Mouse (Mus musculus): Measurements from ENCODE around the gene Mitf.

The Mitf gene

DNA sequence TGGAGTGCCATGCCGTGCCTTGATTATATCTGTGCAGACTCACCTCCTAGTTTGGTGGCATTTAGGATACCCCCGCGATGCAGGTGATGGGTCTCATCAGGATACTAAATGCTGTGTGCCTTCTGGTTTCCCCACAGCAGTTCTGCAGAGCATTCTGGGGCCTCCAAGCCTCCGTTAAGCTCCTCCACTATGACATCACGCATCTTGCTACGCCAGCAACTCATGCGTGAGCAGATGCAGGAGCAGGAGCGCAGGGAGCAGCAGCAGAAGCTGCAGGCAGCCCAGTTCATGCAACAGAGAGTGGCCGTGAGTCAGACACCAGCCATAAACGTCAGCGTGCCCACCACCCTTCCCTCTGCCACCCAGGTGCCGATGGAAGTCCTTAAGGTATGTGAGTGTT, 134.1 kb downstream of the Mitf start:
- in situ Hi-C loops (cut with MboI, MseI): no loop called here

DNA sequence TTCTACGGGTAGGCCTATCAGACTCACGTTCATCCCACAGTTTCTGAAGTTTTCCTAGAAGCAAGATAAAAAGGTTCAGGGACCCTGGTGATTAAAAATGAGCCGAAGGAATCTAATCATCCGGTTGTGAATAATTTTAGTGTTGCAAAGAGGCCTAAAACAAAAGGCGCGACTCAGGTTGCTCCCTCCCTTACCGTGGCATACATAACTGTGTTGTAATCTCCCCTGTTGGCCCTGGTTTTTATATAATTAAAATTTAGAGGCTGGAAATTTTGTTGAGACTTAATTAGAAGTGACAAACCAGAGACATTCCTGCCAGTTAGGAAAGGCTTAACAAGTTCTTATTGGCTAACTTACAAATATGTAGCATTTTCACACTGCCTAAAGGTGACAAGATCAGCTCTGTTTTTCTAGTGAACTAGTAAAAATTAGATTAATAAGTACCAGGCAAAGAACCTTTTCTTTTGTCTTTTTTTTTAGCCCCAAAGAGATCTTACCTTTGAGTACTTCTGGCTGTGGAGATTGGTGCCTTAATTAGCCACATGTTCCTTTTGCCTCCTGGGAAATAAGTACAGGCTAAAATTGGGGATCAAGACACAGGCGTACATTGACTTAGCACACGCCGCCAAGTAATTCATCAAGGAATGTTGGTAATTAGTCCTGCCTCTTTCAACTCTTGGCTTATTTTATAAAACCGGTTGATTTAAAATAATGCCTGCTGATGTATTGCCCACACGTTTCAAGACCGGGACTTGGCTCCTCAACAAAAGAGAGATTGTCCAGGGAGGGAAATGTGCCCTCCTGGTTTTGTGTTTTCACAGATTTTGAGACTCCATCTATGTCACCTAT, 143.4 kb downstream of the Mitf start:
- in situ Hi-C loops (cut with MboI, MseI): no loop called here

DNA sequence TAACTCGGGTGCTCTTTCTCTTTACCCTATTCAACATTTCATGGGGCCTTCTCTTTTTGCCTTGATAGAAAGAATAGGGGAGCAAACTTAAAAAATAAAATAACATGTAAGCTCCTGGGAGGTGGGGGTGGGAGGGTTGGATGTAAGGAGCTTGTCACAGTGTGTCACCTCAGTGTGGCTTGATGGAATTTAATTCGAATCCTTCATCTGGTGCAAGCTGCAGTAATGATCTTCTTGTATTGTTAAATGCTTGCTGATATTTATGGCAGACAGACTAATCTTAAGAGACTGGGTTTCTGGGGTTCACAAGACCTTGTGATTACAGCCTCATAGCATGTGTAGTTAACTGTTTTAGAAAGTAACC, 144.0 kb downstream of the Mitf start:
- in situ Hi-C loops (cut with MboI, MseI): no loop called here

DNA sequence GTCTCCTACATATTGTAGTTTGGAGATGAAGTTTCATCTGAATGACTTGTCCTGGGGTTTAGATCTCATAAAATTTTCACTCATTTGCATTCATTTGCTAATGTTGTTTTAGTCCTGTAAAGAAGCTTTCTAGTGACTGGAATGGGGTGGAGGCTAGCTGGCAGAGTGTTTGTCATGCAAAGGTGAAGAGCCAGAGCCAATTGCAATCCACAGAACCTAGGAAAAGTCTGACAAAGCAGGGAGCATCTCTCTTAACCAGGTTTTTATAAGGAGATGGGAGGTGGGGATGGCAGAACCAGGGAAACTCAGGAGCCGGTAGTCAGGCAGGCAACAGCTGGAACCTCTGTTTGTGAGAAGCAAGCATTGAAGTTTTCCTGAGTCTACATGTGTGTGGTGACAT, 144.9 kb downstream of the Mitf start:
- in situ Hi-C loops (cut with MboI, MseI): no loop called here

DNA sequence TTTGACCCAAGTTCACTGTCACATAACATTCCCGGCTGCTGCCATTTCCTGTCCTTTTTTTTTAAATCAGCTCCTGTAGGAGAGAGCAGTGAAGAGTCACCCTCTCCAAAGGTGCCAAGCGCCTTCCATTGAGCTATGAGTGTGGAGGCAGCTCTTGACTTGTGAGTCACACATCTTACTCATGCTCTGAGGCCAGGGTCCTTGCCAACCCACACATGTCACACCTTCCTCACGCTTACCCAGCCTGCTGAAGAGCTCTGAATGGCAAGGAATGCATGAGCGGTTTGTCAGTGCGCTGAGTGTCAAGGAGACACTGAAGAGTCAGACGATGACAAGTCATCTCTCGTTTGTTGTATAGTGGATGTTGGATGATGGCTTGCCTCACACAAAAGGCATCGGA, 146.0 kb downstream of the Mitf start:
- in situ Hi-C loops (cut with MboI, MseI): no loop called here

DNA sequence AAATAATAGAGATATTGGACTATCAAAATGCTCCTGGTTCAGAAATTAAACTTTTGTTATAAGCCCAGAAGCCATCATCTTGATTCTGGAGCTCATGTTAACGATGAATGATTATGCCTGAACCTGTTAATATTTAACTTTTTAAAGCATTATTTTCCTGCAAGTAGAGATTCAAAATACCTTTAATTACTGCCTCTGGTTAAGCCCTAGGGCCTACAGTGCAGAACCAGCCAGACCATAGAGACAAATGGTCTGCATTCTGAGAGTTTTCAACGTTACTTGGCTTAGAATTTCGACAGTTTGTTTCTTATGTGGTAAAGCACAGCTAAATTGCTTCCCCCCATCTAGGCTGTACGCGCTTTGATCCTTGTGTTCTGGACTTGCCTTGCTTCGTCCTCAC, 149.3 kb downstream of the Mitf start:
- in situ Hi-C loops (cut with MboI, MseI): no loop called here

DNA sequence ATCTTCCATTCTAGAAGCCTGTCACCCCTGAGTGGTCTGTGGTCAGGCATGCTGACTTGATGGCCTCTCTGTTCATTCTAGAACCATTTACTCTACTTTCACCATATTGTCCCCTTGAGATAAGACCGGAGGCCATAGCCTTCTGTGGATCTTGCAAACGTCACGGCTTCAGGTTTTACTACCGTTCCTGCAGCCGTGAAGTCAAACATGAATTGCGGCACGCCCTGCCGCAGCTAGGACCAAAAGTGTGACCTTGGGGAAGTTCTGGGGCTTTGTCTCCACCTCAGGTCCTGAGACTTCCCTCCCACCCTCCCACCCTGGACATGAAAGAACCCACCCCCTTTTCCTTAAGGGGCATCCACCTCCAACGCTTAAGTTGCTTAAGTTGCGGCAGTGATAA, 149.8 kb downstream of the Mitf start:
- in situ Hi-C loops (cut with MboI, MseI): no loop called here

DNA sequence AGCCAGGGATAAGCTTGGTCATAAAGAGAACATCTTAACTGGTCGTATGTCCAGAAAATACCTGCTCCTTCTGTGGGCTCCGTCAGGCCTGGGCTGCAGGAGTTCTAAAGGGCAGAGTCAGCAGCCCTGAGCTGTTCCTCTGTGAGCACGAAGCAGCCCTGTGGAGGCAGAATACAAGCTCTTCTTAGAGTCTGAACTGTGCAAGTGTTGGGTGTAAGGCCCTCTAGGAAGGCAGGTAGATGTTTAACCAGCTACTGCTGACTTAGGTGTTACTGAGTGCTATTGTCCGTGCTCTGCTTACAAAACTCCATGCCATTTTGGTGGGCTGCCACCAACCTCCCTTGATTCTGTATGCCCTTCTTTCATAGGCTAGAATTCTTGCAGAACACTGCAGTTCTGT, 151.4 kb downstream of the Mitf start:
- in situ Hi-C loops (cut with MboI, MseI): no loop called here

DNA sequence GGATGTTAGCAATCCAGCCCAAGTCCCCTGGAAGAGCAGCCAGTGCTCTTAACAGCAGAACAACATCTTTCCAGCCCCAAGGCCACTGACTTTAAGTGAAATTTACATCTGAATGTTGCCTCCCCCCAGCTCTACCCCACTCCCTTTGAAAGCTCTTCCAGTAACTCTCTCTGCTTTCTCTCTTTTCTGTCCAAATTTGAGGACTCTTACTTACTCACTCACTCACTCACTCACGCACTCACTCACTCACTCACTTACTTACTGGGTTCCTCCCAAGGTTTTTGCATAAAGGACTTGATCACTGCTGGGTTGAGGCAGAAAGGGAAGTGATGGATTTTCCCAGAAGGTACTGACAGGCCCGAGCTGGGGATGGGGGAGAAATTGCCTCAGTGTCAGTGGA, 154.9 kb downstream of the Mitf start:
- in situ Hi-C loops (cut with MboI, MseI): no loop called here

DNA sequence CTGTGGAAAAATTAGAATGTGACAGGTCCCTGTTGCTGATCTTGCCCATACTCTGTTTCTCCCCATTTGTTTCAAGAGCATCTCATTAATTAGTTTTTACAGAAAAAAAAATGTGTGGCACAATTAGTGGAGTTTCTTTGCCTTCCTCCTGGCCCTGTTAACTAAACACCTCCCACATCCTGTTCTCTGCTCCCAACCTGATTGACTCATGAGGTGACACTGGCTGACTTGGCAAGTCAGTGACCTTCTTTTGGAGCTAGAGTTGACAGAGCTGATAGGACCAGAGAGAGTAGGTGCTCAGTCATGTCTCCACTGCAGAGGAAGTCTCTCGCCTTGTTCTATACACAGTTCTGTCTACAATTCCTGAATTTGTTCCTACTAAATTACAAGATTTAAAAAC, 155.5 kb downstream of the Mitf start:
- in situ Hi-C loops (cut with MboI, MseI): no loop called here

DNA sequence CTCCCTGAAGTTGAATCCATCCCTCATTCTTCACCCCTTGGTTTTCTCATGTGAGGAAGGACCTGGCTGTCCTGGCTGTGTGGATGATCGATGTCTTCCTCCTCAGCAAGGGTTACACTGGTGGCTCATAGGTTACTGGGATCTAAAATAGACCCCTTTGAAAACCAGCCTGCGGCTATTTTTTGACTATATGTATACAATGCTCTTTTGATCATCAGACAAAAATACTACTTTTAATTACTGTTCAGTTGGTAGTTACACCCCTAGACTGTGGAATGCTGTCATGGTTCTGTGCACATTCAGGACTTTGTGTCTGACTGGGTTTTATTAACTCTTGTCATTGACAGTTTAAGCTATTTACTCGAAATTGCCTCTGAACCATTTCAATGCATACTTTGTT, 157.9 kb downstream of the Mitf start:
- in situ Hi-C loops (cut with MboI, MseI): no loop called here

DNA sequence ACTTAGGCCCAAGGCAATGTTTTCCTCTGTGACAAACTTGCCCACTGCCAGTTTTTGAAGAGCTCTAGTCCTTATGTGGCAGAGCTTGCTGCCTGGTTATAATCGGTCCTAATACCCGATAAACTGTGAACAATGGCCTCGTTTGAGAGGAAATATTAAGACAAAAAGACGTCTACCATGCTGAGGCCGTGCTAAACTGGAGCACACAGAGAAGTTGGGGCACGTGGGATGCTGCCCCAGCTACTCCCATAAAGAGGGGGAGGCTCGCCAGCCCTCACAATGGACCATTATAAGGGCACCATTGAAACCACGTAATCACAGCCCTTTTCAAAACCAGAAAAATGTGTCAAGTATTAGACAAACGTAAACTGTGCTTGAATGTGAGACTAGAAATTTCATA, 174.8 kb downstream of the Mitf start:
- in situ Hi-C loops (cut with MboI, MseI): no loop called here

DNA sequence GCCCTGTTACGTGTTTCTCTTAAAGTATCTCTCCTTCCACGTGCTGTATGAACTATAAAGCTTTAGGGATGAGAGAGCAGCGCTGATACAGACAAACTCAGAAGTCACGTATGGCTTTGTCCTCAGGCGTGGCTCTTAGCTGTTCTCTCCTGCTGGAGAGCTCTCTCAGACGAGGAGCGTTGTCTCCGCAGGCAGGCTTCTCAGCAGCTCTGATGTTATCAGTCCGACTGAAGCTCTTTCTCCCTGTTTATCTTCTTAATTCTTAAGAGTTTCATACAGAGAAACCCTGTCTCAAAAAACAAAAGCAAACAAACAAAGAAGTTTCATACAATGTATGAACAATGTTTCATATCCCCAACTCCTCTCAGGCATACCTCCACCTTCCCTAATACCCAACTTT, 178.8 kb downstream of the Mitf start:
- in situ Hi-C loops (cut with MboI, MseI): no loop called here

DNA sequence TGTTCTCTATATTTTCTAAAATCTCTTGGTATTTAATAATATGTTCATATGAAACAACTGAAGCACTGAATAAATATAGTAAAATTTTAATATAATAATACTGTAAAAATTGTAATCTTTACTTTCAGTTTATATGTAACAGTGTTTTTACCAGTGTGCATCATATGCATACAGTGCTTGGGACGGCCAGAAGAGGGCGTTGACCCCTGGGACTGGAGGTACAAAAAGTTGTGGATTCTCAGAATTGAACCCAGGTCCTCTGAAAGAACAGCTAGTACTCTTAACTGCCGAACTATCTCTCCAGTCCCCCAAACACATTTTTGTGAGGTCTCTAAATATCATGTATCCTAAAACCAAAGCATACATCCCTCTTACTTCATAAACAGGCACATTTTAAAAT, 179.6 kb downstream of the Mitf start:
- in situ Hi-C loops (cut with MboI, MseI): no loop called here

DNA sequence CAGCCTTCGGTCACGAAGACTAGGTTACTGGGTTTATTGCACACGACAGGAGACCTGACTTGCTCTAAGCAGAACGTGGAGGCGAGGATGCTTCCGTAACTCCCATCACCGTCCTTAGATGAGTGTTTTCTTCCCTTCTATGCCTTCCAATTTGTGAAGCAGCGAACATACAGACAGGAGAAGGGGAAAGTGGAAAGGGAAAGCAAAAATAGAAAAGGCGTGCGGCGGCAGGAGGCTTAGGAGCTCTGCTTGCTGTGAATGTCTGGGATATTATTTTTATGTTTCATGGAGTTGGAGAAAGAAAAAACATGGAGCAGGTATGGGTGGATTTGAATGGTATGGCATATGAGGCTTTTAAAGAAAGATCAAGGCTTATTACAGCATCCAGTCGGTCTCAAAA, 186.7 kb downstream of the Mitf start:
- in situ Hi-C loops (cut with MboI, MseI): no loop called here

DNA sequence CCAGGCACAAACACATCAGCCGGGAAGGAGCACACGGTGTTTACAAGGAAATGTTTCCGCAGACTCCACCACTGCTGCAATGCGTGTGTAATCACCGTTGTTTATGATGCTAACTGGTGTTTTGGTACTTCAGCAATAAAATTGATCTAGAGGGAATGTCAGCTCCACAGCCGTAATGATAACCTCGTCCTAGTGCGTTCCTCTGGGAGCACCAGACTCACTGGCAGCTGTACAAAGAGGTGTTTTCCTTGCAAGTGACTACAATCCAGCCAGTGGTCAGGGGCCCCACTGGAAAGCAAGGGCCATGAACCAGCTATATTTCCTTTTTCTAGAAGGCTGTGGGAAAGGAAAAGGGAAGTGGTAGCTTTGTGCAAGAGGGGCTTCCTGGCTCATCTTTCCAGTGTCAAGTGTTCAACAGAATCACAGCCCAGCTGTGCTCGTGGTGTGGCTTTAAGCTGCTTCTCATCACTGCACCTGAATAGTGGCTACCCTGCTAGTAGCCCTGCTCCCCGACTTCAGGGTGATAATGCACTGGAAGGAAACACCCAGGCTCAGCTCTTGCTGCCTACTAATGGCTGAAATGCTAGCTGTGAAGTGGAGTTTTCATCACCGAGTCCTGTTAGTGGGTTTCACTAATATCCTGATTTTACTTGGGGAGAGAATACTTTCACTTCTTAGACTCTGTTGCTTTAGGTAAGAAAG, 188.9 kb downstream of the Mitf start:
- in situ Hi-C loops (cut with MboI, MseI): loop anchor here (5.0 kb wide), 1 partner anchor 238 kb away; no protein-coding TSS in a partner anchor

DNA sequence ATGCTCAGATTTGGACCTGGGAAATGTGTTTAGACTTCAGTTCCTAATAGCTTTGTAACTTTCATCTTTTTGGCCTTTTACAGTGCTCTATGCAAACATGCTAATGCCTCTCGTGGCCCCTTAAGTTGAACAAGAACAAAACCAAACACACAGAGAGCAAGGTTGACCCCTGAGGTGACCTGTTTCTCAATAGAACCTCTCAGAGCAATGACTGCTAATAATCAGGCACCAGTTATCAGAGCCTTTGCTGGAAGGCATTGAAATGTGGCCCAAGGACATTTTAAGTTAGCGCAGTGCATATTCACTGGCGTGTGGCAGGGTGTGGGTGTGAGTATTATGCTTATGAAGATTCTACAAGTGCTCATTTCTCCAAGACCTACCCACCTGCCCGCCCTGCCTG, 194.7 kb downstream of the Mitf start:
- in situ Hi-C loops (cut with MboI, MseI): no loop called here

DNA sequence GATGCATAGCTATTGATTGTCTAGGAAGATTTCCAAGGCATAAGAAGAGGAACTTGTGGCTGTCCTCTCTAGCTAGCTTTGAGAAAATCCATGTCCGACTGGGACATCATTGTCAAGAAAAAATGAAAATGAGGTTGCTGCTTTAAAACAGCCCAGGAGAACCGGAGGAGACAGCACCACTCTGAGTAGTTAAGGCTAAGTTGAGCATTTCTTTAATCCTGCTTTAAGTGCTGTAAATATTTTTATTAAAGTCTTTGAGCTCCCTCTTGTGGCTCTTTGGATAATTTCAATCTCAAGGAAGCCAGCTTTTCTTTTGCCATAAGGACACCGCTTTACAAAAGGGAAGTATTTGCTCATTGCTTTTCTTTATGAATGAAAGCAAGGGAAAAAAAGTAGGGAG, 196.3 kb downstream of the Mitf start:
- in situ Hi-C loops (cut with MboI, MseI): no loop called here

DNA sequence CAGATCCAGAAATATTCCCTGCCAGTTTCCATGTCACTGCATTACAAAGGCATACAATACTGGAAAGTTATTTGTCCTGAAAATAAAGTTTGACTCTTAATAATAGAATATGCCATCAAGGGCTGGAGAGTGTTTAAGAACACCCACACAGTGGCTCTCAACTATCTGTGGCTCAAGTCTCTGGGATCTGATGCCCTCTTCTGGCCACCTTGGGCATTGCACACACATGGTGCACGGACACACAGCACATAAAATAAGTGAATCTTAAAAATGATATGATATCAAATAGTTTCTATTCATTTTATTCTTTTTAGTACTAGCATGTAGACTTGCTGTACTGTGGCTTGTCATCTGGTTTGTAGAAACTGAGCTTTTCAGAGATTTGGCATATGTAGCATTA, 198.7 kb downstream of the Mitf start:
- in situ Hi-C loops (cut with MboI, MseI): no loop called here

DNA sequence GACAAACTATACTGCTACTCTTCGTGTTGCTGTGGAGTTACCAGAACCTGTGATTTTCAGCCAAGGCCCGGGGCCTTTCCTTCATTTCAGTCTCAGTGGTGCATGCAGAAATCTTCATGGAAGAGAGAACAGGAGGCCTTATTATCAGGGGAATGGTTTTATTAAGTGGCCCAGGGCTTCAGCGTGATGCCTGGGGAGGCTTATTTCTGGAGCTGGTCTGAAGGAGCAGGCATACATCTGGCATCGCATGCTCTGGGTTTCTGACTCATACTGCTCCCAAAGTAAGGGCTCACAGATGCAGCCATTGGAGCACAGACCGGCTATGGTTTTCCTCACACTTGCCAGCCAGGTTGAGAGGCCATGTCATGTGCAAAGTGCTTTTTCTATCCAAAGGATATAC, 208.2 kb downstream of the Mitf start:
- in situ Hi-C loops (cut with MboI, MseI): no loop called here

DNA sequence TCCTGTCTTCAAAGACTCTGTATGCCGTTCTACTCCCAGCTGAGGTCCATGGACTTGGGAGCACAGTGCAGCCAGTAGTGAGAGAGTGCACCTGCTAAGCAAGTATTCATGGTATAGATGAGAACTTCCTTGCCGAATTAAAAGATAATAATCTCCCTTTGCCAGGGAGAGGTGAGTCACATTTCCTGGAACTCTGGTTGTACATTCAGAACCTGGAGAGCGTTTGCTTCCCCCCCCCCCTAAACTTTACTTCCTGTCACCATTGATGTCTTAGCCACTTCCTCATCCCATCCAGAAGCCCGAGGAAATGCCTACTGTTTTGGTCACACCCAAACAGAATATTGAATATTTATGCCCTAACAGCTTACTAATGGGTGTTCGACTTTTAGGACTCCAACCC, 209.0 kb downstream of the Mitf start:
- in situ Hi-C loops (cut with MboI, MseI): no loop called here

DNA sequence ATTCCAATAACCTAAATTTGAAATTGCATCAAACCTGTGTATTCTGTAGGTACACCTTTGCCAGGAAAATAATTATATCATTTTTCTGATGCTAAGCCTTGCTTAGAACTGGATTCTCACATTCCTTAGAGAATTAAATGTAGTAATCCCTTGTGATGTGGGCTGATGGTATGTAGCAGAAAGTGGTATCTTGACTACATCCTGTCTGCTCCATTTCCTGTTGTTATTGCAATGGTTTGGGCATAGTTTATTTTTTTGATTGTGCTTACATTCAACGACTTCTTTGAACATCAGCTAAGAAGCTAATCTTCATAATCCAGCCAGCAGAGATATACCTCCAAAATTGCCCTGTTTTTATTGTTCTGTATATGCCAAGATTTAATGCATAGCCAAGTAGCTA, 217.0 kb downstream of the Mitf start:
- in situ Hi-C loops (cut with MboI, MseI): no loop called here

DNA sequence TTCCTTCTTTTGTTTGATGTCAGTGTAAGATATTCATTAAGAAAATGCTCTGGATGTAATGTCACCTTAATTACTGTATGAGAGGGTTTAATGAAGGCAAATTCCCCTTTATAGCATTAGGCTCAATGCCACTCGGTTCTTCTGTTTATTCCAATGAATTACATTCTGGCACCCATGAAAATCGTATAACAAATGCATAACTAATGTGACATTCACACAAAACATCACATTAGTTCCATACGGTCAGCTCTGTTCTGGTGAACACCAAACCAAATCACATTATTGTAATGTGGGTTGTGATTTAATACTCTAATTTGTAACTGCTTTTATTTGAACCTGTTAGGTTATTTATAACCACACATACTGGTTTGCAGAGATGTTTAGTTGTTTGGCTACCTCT, 231.7 kb downstream of the Mitf start:
- in situ Hi-C loops (cut with MboI, MseI): no loop called here

DNA sequence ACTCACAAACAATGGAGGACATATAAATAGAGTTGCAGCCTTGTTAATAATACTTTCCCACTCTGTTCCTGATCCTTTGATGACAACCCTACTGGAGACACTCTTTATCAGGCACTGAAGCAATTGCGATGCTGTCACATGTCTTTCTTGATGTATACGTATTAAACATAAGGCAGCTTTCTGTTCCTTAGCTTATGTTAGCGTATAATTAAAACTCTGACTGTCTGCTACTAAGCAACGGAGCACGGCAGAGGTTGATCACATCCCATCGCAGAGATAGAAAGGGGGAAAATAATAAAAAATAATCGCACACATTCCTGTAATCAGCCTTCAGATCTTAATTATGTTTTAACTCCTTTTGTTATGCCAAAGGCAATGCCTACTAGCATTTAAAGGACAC, 234.9 kb downstream of the Mitf start:
- in situ Hi-C loops (cut with MboI, MseI): no loop called here

Measured in regulatory T cell (primary cell).